Mouse (Mus musculus) spleen, postnatal 36 days (tissue): ENCODE results near the gene Cmc2.

Source experiments
- DNase-seq, 2 experiments: peaks; one replicate each; pipeline ENCODE4 v3.0.0; 2022; ENCODE audit warnings: low spot score in 2 of 2, mixed read lengths in 1 of 2

Cmc2 gene

GRCm38 (mm10) chr8:116905836-116906235 is 15.4 kb downstream of the Cmc2 start:
- DNase-seq: no peak

- DNase-seq: no peak
Observed at GRCm38 (mm10) chr8:116905252-116905651, 16.0 kb downstream of the Cmc2 start.

- DNase-seq: no peak
Observed at GRCm38 (mm10) chr8:116904736-116905135, 16.5 kb downstream of the Cmc2 start.

GRCm38 (mm10) chr8:116895521-116895920 is 25.7 kb downstream of the Cmc2 start:
- no peak for DNase-seq

GRCm38 (mm10) chr8:116893938-116894337 is 27.3 kb downstream of the Cmc2 start:
- DNase-seq: no peak

- DNase-seq: no peak
Observed at GRCm38 (mm10) chr8:116892636-116893035, 28.6 kb downstream of the Cmc2 start.

- no peak for DNase-seq
Observed at GRCm38 (mm10) chr8:116892130-116892529, 29.1 kb downstream of the Cmc2 start.

- DNase-seq: no peak
Observed at GRCm38 (mm10) chr8:116891446-116891845, 29.8 kb downstream of the Cmc2 start.

GRCm38 (mm10) chr8:116887813-116888212 is 33.4 kb downstream of the Cmc2 start:
- DNase-seq: no peak

- no peak for DNase-seq
Observed at GRCm38 (mm10) chr8:116881396-116881795, 39.9 kb downstream of the Cmc2 start.

GRCm38 (mm10) chr8:116875798-116876450 is 45.3 kb downstream of the Cmc2 start:
- peak; percentile 32 to 54 for DNase-seq

- DNase-seq: no peak
Observed at GRCm38 (mm10) chr8:116873986-116874385, 47.3 kb downstream of the Cmc2 start.

- DNase-seq: no peak
Observed at GRCm38 (mm10) chr8:116873586-116873985, 47.7 kb downstream of the Cmc2 start.

GRCm38 (mm10) chr8:116872761-116873342 is 48.4 kb downstream of the Cmc2 start:
- no peak for DNase-seq

- no peak for DNase-seq
Observed at GRCm38 (mm10) chr8:116868699-116869098, 52.6 kb downstream of the Cmc2 start.

- DNase-seq: no peak
Observed at GRCm38 (mm10) chr8:116867321-116867720, 53.9 kb downstream of the Cmc2 start.

- DNase-seq: peak in 1 of 2 experiments; percentile 20
Observed at GRCm38 (mm10) chr8:116866118-116866903, 54.9 kb downstream of the Cmc2 start.

GRCm38 (mm10) chr8:116864514-116864913 is 56.7 kb downstream of the Cmc2 start:
- no peak for DNase-seq

- DNase-seq: no peak
Observed at GRCm38 (mm10) chr8:116864022-116864387, 57.2 kb downstream of the Cmc2 start.

GRCm38 (mm10) chr8:116863357-116864021 is 57.8 kb downstream of the Cmc2 start:
- DNase-seq: no peak

- DNase-seq: no peak
Observed at GRCm38 (mm10) chr8:116862191-116862590, 59.1 kb downstream of the Cmc2 start.

GRCm38 (mm10) chr8:116852042-116852441 is 69.2 kb downstream of the Cmc2 start:
- DNase-seq: no peak
